Mouse (Mus musculus): ENCODE data around the gene Plce1.

Plce1 gene

GRCm38 (mm10) chr19:38480731-38481621 lies at the start of gene Plce1:
Gene Plce1, plus strand, starts transcription at chr19:38481109.
- no peak for DNase-seq (ENCODE audit: low spot score)

- no peak for DNase-seq (ENCODE audit: low spot score)
These were observed 49.6 kb upstream of the Plce1 start for GRCm38 (mm10) chr19:38431326-38431725.

GRCm38 (mm10) chr19:38432021-38432420 lies 48.9 kb upstream of the Plce1 start:
- no peak for DNase-seq (ENCODE audit: low spot score)

GRCm38 (mm10) chr19:38433381-38433780 lies 47.5 kb upstream of the Plce1 start:
- DNase-seq (ENCODE audit: low spot score): peak; percentile 53

- DNase-seq (ENCODE audit: low spot score): peak; percentile 12
These were observed 45.7 kb upstream of the Plce1 start for GRCm38 (mm10) chr19:38435221-38435620.

GRCm38 (mm10) chr19:38441860-38442259 lies 39.0 kb upstream of the Plce1 start:
- DNase-seq (ENCODE audit: low spot score): no peak

GRCm38 (mm10) chr19:38445758-38446157 lies 35.2 kb upstream of the Plce1 start:
- no peak for DNase-seq (ENCODE audit: low spot score)

- DNase-seq (ENCODE audit: low spot score): no peak
These were observed 25.7 kb upstream of the Plce1 start for GRCm38 (mm10) chr19:38455228-38455627.

GRCm38 (mm10) chr19:38458996-38459395 lies 21.9 kb upstream of the Plce1 start:
- no peak for DNase-seq (ENCODE audit: low spot score)

- no peak for DNase-seq (ENCODE audit: low spot score)
These were observed 20.2 kb upstream of the Plce1 start for GRCm38 (mm10) chr19:38460696-38461095.

- DNase-seq (ENCODE audit: low spot score): no peak
These were observed 10.5 kb upstream of the Plce1 start for GRCm38 (mm10) chr19:38470257-38470893.

- DNase-seq (ENCODE audit: low spot score): no peak
These were observed 5.5 kb upstream of the Plce1 start for GRCm38 (mm10) chr19:38475394-38475793.

GRCm38 (mm10) chr19:38478286-38478685 lies 2.6 kb upstream of the Plce1 start:
- no peak for DNase-seq (ENCODE audit: low spot score)

- no peak for DNase-seq (ENCODE audit: low spot score)
These were observed 2.0 kb upstream of the Plce1 start for GRCm38 (mm10) chr19:38478948-38479347.

GRCm38 (mm10) chr19:38479473-38479872 lies 1.4 kb upstream of the Plce1 start:
- no peak for DNase-seq (ENCODE audit: low spot score)

- DNase-seq (ENCODE audit: low spot score): no peak
These were observed 671 bp upstream of the Plce1 start for GRCm38 (mm10) chr19:38480156-38480720.

- no peak for DNase-seq (ENCODE audit: low spot score)
These were observed 997 bp downstream of the Plce1 start for GRCm38 (mm10) chr19:38481906-38482305.

GRCm38 (mm10) chr19:38482406-38483181 lies 1.7 kb downstream of the Plce1 start:
- DNase-seq (ENCODE audit: low spot score): no peak

- DNase-seq (ENCODE audit: low spot score): no peak
These were observed 5.1 kb downstream of the Plce1 start for GRCm38 (mm10) chr19:38485779-38486555.

GRCm38 (mm10) chr19:38487501-38487900 lies 6.6 kb downstream of the Plce1 start:
- no peak for DNase-seq (ENCODE audit: low spot score)
